Mouse (Mus musculus): ENCODE measurements around the gene Uso1. TPM values are rescaled to one million over a fixed set of nuclear protein-coding genes. Genes with fewer than 3 reads are reported as not detected.

Gene Uso1
- polyA plus RNA-seq, 1 experiment from 2014 or later, result 27.4 TPM

DNA sequence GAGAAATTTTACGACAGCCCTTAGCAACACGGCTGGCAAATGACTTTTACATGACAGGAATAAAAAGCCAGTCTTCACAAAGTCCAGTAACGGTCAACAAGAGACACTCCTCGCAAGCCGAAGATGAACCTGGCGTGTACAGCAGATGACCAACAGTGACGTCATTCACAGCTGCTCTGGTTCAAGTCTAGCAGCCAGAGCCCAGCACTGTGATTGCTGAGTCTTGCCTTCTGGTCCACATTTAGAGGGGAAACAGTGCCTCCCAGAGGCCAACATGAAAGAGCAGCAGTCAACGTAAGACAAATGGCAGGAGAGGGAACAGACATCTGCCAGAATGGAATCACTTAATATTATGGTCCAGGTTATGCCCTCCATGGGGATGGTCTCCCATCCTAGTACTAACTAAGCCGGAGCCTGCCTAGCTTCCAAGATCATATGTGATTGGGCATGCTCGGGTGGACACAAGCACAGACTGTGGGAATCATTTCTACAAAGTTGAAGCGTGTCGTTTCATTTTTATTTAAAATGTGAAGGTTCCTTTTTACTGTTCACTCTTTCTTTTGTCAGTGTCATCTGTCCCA is 19.8 kb upstream of the Uso1 start:
- Histone ChIP-seq H3K4me3 (replicated peaks; ENCODE audit: low read length) (no peak overlapping the region), H3K36me3 (replicated peaks; ENCODE audit: control insufficient read depth, insufficient read depth) (no peaks in the 10 kb centered on the region), H3K4me2 (replicated peaks) (no peak overlapping the region), H3K27ac (no peak overlapping the region), H3K9me3 (ENCODE audit: control insufficient read depth, low read length) (0 out of 2 replicates have a peak, but pooled peaks cover under 1% of the 10 kb centered on the region), H3K4me1 (replicated peaks; ENCODE audit: control insufficient read depth, insufficient read depth, low read length) (no peaks in the 10 kb centered on the region), H3K9ac (no peak overlapping the region), H3K27me3 (ENCODE audit: control insufficient read depth, insufficient read depth, low read length) (no peaks in the 10 kb centered on the region)
- ATAC-seq (ENCODE audit: low FRiP score) (peak; percentile 40; the same call in 1 of the 2 replicates), DNase-seq (ENCODE audit: low spot score) (peak; percentile 68)
- WGBS, result 56% methylated on average over 12 of the region's 12 CpGs

- Histone ChIP-seq H3K4me1 (replicated peaks; ENCODE audit: control insufficient read depth, insufficient read depth, low read length) (no peaks in the 10 kb centered on the region), H3K36me3 (replicated peaks; ENCODE audit: control insufficient read depth, insufficient read depth) (peaks cover 4% of the 10 kb centered on the region; the same call in 1 of the 2 replicates), H3K27me3 (ENCODE audit: control insufficient read depth, insufficient read depth, low read length) (no peaks in the 10 kb centered on the region), H3K27ac (no peak overlapping the region), H3K9me3 (ENCODE audit: control insufficient read depth, low read length) (peaks cover 4% of the 10 kb centered on the region; the same call in 1 of the 2 replicates), H3K9ac (no peak overlapping the region), H3K4me2 (replicated peaks) (no peak overlapping the region), H3K4me3 (replicated peaks; ENCODE audit: low read length) (no peak overlapping the region)
- ATAC-seq (ENCODE audit: low FRiP score) (no peak), DNase-seq (ENCODE audit: low spot score) (no peak)
- 83% methylated on average over 4 of the region's 4 CpGs for WGBS
These were observed 16.1 kb upstream of the Uso1 start for GRCm38 (mm10) chr5:92121636-92122035.

DNA sequence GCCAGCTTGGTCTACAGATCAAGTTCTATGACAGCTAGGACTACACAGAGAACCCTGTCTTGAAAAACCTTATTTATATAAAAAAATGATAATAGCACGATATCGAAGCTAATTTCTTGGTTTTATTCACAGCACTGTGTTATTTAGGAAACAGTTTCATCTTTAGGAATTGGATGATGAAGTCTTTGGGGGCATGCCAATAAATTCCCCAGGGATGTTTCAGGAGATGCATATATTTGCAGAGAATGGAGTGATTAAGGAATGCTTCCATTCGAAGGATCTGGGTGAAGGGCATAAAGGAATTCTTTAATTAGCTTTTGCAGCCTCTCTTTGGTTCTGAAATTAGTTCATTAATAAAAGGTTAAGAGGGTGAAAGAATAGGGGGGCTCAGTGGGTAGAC is 12.3 kb upstream of the Uso1 start:
- ATAC-seq (ENCODE audit: low FRiP score) (no peak), DNase-seq (ENCODE audit: low spot score) (no peak)
- H3K4me1 ChIP-seq (replicated peaks; ENCODE audit: control insufficient read depth, insufficient read depth, low read length), result no peaks in the 10 kb centered on the region
- H3K4me2 ChIP-seq (replicated peaks), result no peak overlapping the region
- H3K27ac ChIP-seq, result no peak overlapping the region
- no peak overlapping the region for H3K4me3 ChIP-seq (replicated peaks; ENCODE audit: low read length)
- 85% methylated on average over 3 of the region's 3 CpGs for WGBS
- no peak overlapping the region for H3K9ac ChIP-seq
- peaks cover 4% of the 10 kb centered on the region; the same call in 1 of the 2 replicates for H3K36me3 ChIP-seq (replicated peaks; ENCODE audit: control insufficient read depth, insufficient read depth)
- H3K27me3 ChIP-seq (ENCODE audit: control insufficient read depth, insufficient read depth, low read length), result no peaks in the 10 kb centered on the region
- peaks cover 4% of the 10 kb centered on the region; the same call in 1 of the 2 replicates for H3K9me3 ChIP-seq (ENCODE audit: control insufficient read depth, low read length)

GRCm38 (mm10) chr5:92127141-92127625 is 10.6 kb upstream of the Uso1 start:
- ATAC-seq (ENCODE audit: low FRiP score) (no peak), DNase-seq (ENCODE audit: low spot score) (no peak)
- H3K27me3 ChIP-seq (ENCODE audit: control insufficient read depth, insufficient read depth, low read length), result no peaks in the 10 kb centered on the region
- no peak overlapping the region for H3K27ac ChIP-seq
- no peak overlapping the region for H3K9ac ChIP-seq
- no peaks in the 10 kb centered on the region for H3K4me1 ChIP-seq (replicated peaks; ENCODE audit: control insufficient read depth, insufficient read depth, low read length)
- H3K4me3 ChIP-seq (replicated peaks; ENCODE audit: low read length), result no peak overlapping the region
- no peak overlapping the region for H3K4me2 ChIP-seq (replicated peaks)
- H3K9me3 ChIP-seq (ENCODE audit: control insufficient read depth, low read length), result peaks cover 4% of the 10 kb centered on the region; the same call in 1 of the 2 replicates
- H3K36me3 ChIP-seq (replicated peaks; ENCODE audit: control insufficient read depth, insufficient read depth), result peaks cover 8% of the 10 kb centered on the region; the same call in 1 of the 2 replicates
- WGBS, result 64% methylated on average over 9 of the region's 9 CpGs

GRCm38 (mm10) chr5:92127751-92128150 is 10.0 kb upstream of the Uso1 start:
- H3K27me3 ChIP-seq (ENCODE audit: control insufficient read depth, insufficient read depth, low read length), result no peaks in the 10 kb centered on the region
- peaks cover 8% of the 10 kb centered on the region; the same call in 1 of the 2 replicates for H3K36me3 ChIP-seq (replicated peaks; ENCODE audit: control insufficient read depth, insufficient read depth)
- no peak overlapping the region for H3K4me2 ChIP-seq (replicated peaks)
- no peak overlapping the region for H3K27ac ChIP-seq
- no peak overlapping the region for H3K9ac ChIP-seq
- 94% methylated on average over 10 of the region's 10 CpGs for WGBS
- ATAC-seq (ENCODE audit: low FRiP score) (no peak), DNase-seq (ENCODE audit: low spot score) (no peak)
- no peak overlapping the region for H3K4me3 ChIP-seq (replicated peaks; ENCODE audit: low read length)
- H3K9me3 ChIP-seq (ENCODE audit: control insufficient read depth, low read length), result peaks cover 4% of the 10 kb centered on the region; the same call in 1 of the 2 replicates
- H3K4me1 ChIP-seq (replicated peaks; ENCODE audit: control insufficient read depth, insufficient read depth, low read length), result no peaks in the 10 kb centered on the region

GRCm38 (mm10) chr5:92128570-92128969 is 9.2 kb upstream of the Uso1 start:
- Histone ChIP-seq H3K9me3 (ENCODE audit: control insufficient read depth, low read length) (no peaks in the 10 kb centered on the region; the same call in 1 of the 2 replicates), H3K9ac (no peak overlapping the region), H3K4me2 (replicated peaks) (no peak overlapping the region), H3K4me3 (replicated peaks; ENCODE audit: low read length) (no peak overlapping the region), H3K27ac (no peak overlapping the region), H3K4me1 (replicated peaks; ENCODE audit: control insufficient read depth, insufficient read depth, low read length) (no peaks in the 10 kb centered on the region), H3K36me3 (replicated peaks; ENCODE audit: control insufficient read depth, insufficient read depth) (peaks cover 11% of the 10 kb centered on the region; the same call in 1 of the 2 replicates), H3K27me3 (ENCODE audit: control insufficient read depth, insufficient read depth, low read length) (no peaks in the 10 kb centered on the region)
- ATAC-seq (ENCODE audit: low FRiP score) (no peak), DNase-seq (ENCODE audit: low spot score) (no peak)
- 20% methylated on average over 8 of the region's 8 CpGs for WGBS

DNA sequence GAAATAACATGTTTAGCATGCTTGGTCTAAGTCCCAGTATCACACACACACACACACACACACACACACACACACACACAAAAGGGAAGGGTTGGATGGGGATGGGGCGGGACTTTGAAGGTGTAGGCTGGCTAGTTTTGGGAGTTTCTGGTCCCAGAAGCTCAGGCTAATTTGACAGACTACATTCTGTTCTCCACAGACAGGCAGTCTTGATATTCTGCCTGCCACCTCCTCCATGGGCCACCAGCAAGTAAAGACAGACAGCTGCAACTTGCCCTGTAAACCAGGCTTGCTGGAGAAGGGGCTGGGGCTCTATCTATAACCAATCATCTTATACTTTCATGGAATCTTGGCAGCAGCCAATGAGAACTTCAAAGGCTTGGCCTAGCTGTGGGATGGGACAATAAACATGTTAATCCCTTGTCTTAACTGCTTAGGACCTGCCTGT is 8.4 kb upstream of the Uso1 start:
- H3K9ac ChIP-seq, result no peak overlapping the region
- peaks cover 7% of the 10 kb centered on the region; the same call in 1 of the 2 replicates for H3K36me3 ChIP-seq (replicated peaks; ENCODE audit: control insufficient read depth, insufficient read depth)
- no peak for DNase-seq (ENCODE audit: low spot score)
- H3K27me3 ChIP-seq (ENCODE audit: control insufficient read depth, insufficient read depth, low read length), result no peaks in the 10 kb centered on the region
- WGBS, result 67% methylated on average over 1 of the region's 1 CpGs
- ATAC-seq (ENCODE audit: low FRiP score), result no peak
- no peaks in the 10 kb centered on the region; the same call in 1 of the 2 replicates for H3K9me3 ChIP-seq (ENCODE audit: control insufficient read depth, low read length)
- no peak overlapping the region for H3K27ac ChIP-seq
- no peak overlapping the region for H3K4me3 ChIP-seq (replicated peaks; ENCODE audit: low read length)
- H3K4me1 ChIP-seq (replicated peaks; ENCODE audit: control insufficient read depth, insufficient read depth, low read length), result no peaks in the 10 kb centered on the region
- H3K4me2 ChIP-seq (replicated peaks), result no peak overlapping the region

DNA sequence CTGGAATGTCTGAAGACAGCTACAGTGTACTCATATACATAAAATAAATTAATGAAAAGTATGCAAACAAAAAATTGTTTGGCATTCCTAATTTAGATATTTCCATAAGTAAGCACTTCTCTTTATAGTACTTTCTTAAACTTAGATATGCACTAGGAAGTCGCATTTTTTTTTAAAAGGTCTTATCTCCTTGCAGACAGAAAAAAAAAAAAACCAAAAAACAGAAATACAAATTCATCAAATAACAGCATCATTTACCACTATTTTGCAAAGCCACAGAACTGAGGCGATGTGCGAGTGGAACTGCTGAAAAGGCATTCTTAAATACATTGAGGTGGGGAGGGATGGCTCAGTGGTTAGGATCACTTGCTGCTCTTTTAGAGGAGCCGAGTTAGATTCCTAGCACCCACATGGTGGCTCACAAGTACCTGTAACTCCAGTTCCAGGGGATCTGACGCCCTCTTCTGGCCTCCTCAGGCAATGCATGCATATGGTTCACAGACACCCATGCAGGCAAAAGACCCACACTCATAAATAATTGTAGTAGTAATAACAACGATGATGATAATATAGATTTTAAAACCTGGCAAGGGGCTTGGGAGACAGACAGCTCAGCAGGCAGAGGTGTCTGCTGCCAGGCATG is 7.6 kb upstream of the Uso1 start:
- Histone ChIP-seq H3K4me2 (replicated peaks) (no peak overlapping the region), H3K4me1 (replicated peaks; ENCODE audit: control insufficient read depth, insufficient read depth, low read length) (no peaks in the 10 kb centered on the region), H3K4me3 (replicated peaks; ENCODE audit: low read length) (no peak overlapping the region), H3K9ac (no peak overlapping the region), H3K27me3 (ENCODE audit: control insufficient read depth, insufficient read depth, low read length) (no peaks in the 10 kb centered on the region), H3K36me3 (replicated peaks; ENCODE audit: control insufficient read depth, insufficient read depth) (peaks cover 7% of the 10 kb centered on the region; the same call in 1 of the 2 replicates), H3K27ac (no peak overlapping the region), H3K9me3 (ENCODE audit: control insufficient read depth, low read length) (no peaks in the 10 kb centered on the region)
- ATAC-seq (ENCODE audit: low FRiP score) (no peak), DNase-seq (ENCODE audit: low spot score) (no peak)
- 91% methylated on average over 6 of the region's 6 CpGs for WGBS

- ATAC-seq (ENCODE audit: low FRiP score) (no peak), DNase-seq (ENCODE audit: low spot score) (no peak)
- peaks cover 15% of the 10 kb centered on the region for H3K4me1 ChIP-seq (replicated peaks; ENCODE audit: control insufficient read depth, insufficient read depth, low read length)
- peaks cover 7% of the 10 kb centered on the region; the same call in 1 of the 2 replicates for H3K36me3 ChIP-seq (replicated peaks; ENCODE audit: control insufficient read depth, insufficient read depth)
- H3K4me3 ChIP-seq (replicated peaks; ENCODE audit: low read length), result no peak overlapping the region
- H3K27me3 ChIP-seq (ENCODE audit: control insufficient read depth, insufficient read depth, low read length), result no peaks in the 10 kb centered on the region
- H3K9me3 ChIP-seq (ENCODE audit: control insufficient read depth, low read length), result no peaks in the 10 kb centered on the region
- H3K4me2 ChIP-seq (replicated peaks), result no peak overlapping the region
- H3K27ac ChIP-seq, result no peak overlapping the region
- no peak overlapping the region for H3K9ac ChIP-seq
- 97% methylated on average over 4 of the region's 4 CpGs for WGBS
These were observed 5.6 kb upstream of the Uso1 start for GRCm38 (mm10) chr5:92132127-92132526.

Data from hindbrain, embryonic 14.5 days (tissue).